Mouse (Mus musculus): Measurements from ENCODE around the gene Adgra1. TPM values are rescaled to one million over a fixed set of nuclear protein-coding genes. Genes with fewer than 3 reads are reported as not detected.

The Adgra1 gene
- polyA plus RNA-seq, 1 experiment from 2014 or later = 0.70 TPM

GRCm38 (mm10) chr7:139822301-139823010, 11.5 kb upstream of the Adgra1 start:
- Histone ChIP-seq H3K9me3 (no peaks in the 10 kb centered on the region), H3K4me2 (no peak overlapping the region), H3K4me1 (no peaks in the 10 kb centered on the region), H3K4me3 (no peak overlapping the region), H3K27me3 (peaks cover under 1% of the 10 kb centered on the region; the same call in 1 of the 2 replicates), H3K9ac (no peak overlapping the region), H3K27ac (no peak overlapping the region), H3K36me3 (no peaks in the 10 kb centered on the region)
- ATAC-seq (ENCODE audit: insufficient number of reproducible peaks, low FRiP score, low TSS enrichment, low read depth) = no peak
- 59% methylated on average over 12 of the region's 12 CpGs for WGBS

GRCm38 (mm10) chr7:139827687-139828086, 6.3 kb upstream of the Adgra1 start:
- Histone ChIP-seq H3K36me3 (no peaks in the 10 kb centered on the region), H3K9me3 (no peaks in the 10 kb centered on the region), H3K9ac (no peak overlapping the region), H3K27me3 (peaks cover 10% of the 10 kb centered on the region; the same call in 1 of the 2 replicates), H3K4me2 (no peak overlapping the region), H3K27ac (no peak overlapping the region), H3K4me3 (no peak overlapping the region), H3K4me1 (no peaks in the 10 kb centered on the region)
- 6% methylated on average over 9 of the region's 9 CpGs for WGBS
- no peak for ATAC-seq (ENCODE audit: insufficient number of reproducible peaks, low FRiP score, low TSS enrichment, low read depth)

- no peak overlapping the region for H3K27ac ChIP-seq
- H3K36me3 ChIP-seq = no peaks in the 10 kb centered on the region
- H3K4me3 ChIP-seq = peak overlapping the region; percentile 18; the same call in 1 of the 2 replicates
- H3K27me3 ChIP-seq = peaks cover 38% of the 10 kb centered on the region
- no peaks in the 10 kb centered on the region for H3K9me3 ChIP-seq
- no peak overlapping the region for H3K9ac ChIP-seq
- peak overlapping the region; percentile 46 for H3K4me2 ChIP-seq
- no peak for ATAC-seq (ENCODE audit: insufficient number of reproducible peaks, low FRiP score, low TSS enrichment, low read depth)
- WGBS = 36% methylated on average over 5 of the region's 5 CpGs
- peaks cover 7% of the 10 kb centered on the region for H3K4me1 ChIP-seq
These were observed 442 bp upstream of the Adgra1 start for GRCm38 (mm10) chr7:139833532-139833931.

GRCm38 (mm10) chr7:139835140-139836131, 1.5 kb downstream of the Adgra1 start:
- H3K4me2 ChIP-seq = no peak overlapping the region
- H3K27me3 ChIP-seq = peaks cover 38% of the 10 kb centered on the region
- H3K27ac ChIP-seq = no peak overlapping the region
- H3K36me3 ChIP-seq = no peaks in the 10 kb centered on the region
- H3K4me1 ChIP-seq = peaks cover 7% of the 10 kb centered on the region
- WGBS = 65% methylated on average over 15 of the region's 15 CpGs
- no peaks in the 10 kb centered on the region for H3K9me3 ChIP-seq
- no peak overlapping the region for H3K9ac ChIP-seq
- ATAC-seq (ENCODE audit: insufficient number of reproducible peaks, low FRiP score, low TSS enrichment, low read depth) = no peak
- no peak overlapping the region for H3K4me3 ChIP-seq

GRCm38 (mm10) chr7:139840443-139841168, 6.6 kb downstream of the Adgra1 start:
- WGBS = 86% methylated on average over 11 of the region's 11 CpGs
- ATAC-seq (ENCODE audit: insufficient number of reproducible peaks, low FRiP score, low TSS enrichment, low read depth) = no peak
- H3K9ac ChIP-seq = no peak overlapping the region
- H3K27ac ChIP-seq = no peak overlapping the region
- H3K9me3 ChIP-seq = no peaks in the 10 kb centered on the region
- no peak overlapping the region for H3K4me2 ChIP-seq
- H3K4me1 ChIP-seq = no peaks in the 10 kb centered on the region
- no peak overlapping the region for H3K4me3 ChIP-seq
- peaks cover 8% of the 10 kb centered on the region for H3K27me3 ChIP-seq
- H3K36me3 ChIP-seq = no peaks in the 10 kb centered on the region

- H3K27ac ChIP-seq = no peak overlapping the region
- H3K4me1 ChIP-seq = no peaks in the 10 kb centered on the region
- H3K36me3 ChIP-seq = no peaks in the 10 kb centered on the region
- ATAC-seq (ENCODE audit: insufficient number of reproducible peaks, low FRiP score, low TSS enrichment, low read depth) = no peak
- H3K4me2 ChIP-seq = no peak overlapping the region
- no peaks in the 10 kb centered on the region for H3K9me3 ChIP-seq
- H3K4me3 ChIP-seq = no peak overlapping the region
- H3K27me3 ChIP-seq = no peaks in the 10 kb centered on the region
- H3K9ac ChIP-seq = no peak overlapping the region
- WGBS = 59% methylated on average over 6 of the region's 6 CpGs
These were observed 8.4 kb downstream of the Adgra1 start for GRCm38 (mm10) chr7:139842397-139842796.

GRCm38 (mm10) chr7:139843140-139843539, 9.2 kb downstream of the Adgra1 start:
- Histone ChIP-seq H3K4me2 (no peak overlapping the region), H3K4me1 (no peaks in the 10 kb centered on the region), H3K4me3 (no peak overlapping the region), H3K27ac (no peak overlapping the region), H3K36me3 (no peaks in the 10 kb centered on the region), H3K27me3 (no peaks in the 10 kb centered on the region), H3K9ac (no peak overlapping the region), H3K9me3 (no peaks in the 10 kb centered on the region)
- 48% methylated on average over 5 of the region's 5 CpGs for WGBS
- ATAC-seq (ENCODE audit: insufficient number of reproducible peaks, low FRiP score, low TSS enrichment, low read depth) = no peak

- 29% methylated on average over 5 of the region's 5 CpGs for WGBS
- Histone ChIP-seq H3K27ac (no peak overlapping the region), H3K27me3 (no peaks in the 10 kb centered on the region), H3K36me3 (no peaks in the 10 kb centered on the region), H3K9ac (no peak overlapping the region), H3K9me3 (no peaks in the 10 kb centered on the region), H3K4me3 (no peak overlapping the region), H3K4me2 (no peak overlapping the region), H3K4me1 (no peaks in the 10 kb centered on the region)
- ATAC-seq (ENCODE audit: insufficient number of reproducible peaks, low FRiP score, low TSS enrichment, low read depth) = no peak
These were observed 9.8 kb downstream of the Adgra1 start for GRCm38 (mm10) chr7:139843776-139844175.

GRCm38 (mm10) chr7:139845101-139845500, 11.1 kb downstream of the Adgra1 start:
- H3K36me3 ChIP-seq = no peaks in the 10 kb centered on the region
- no peaks in the 10 kb centered on the region for H3K27me3 ChIP-seq
- no peak overlapping the region for H3K9ac ChIP-seq
- H3K27ac ChIP-seq = no peak overlapping the region
- 65% methylated on average over 2 of the region's 2 CpGs for WGBS
- no peak for ATAC-seq (ENCODE audit: insufficient number of reproducible peaks, low FRiP score, low TSS enrichment, low read depth)
- no peaks in the 10 kb centered on the region for H3K4me1 ChIP-seq
- no peak overlapping the region for H3K4me3 ChIP-seq
- H3K4me2 ChIP-seq = no peak overlapping the region
- H3K9me3 ChIP-seq = no peaks in the 10 kb centered on the region

GRCm38 (mm10) chr7:139850152-139850551, 16.2 kb downstream of the Adgra1 start:
- Histone ChIP-seq H3K9ac (no peak overlapping the region), H3K4me1 (no peaks in the 10 kb centered on the region), H3K27me3 (no peaks in the 10 kb centered on the region), H3K4me3 (no peak overlapping the region), H3K27ac (no peak overlapping the region), H3K4me2 (no peak overlapping the region), H3K36me3 (no peaks in the 10 kb centered on the region), H3K9me3 (no peaks in the 10 kb centered on the region)
- 19% methylated on average over 6 of the region's 6 CpGs for WGBS
- ATAC-seq (ENCODE audit: insufficient number of reproducible peaks, low FRiP score, low TSS enrichment, low read depth) = no peak

GRCm38 (mm10) chr7:139850677-139851076, 16.7 kb downstream of the Adgra1 start:
- no peaks in the 10 kb centered on the region for H3K36me3 ChIP-seq
- no peak for ATAC-seq (ENCODE audit: insufficient number of reproducible peaks, low FRiP score, low TSS enrichment, low read depth)
- WGBS = 72% methylated on average over 5 of the region's 5 CpGs
- no peak overlapping the region for H3K4me3 ChIP-seq
- H3K9ac ChIP-seq = no peak overlapping the region
- no peak overlapping the region for H3K27ac ChIP-seq
- H3K4me1 ChIP-seq = no peaks in the 10 kb centered on the region
- H3K27me3 ChIP-seq = no peaks in the 10 kb centered on the region
- no peaks in the 10 kb centered on the region for H3K9me3 ChIP-seq
- H3K4me2 ChIP-seq = no peak overlapping the region

Measured in limb, embryonic 15.5 days (tissue).